Mouse (Mus musculus): Measurements from ENCODE around the gene Elovl7. TPM values are rescaled to one million over a fixed set of nuclear protein-coding genes. Genes with fewer than 3 reads are reported as not detected.
A peak's percentile ranks its signal among the peaks of the same experiment; 100 is the strongest.

Gene Elovl7
- total RNA-seq, 2 experiments from 2014 or later: 2.3 to 2.4 TPM

DNA sequence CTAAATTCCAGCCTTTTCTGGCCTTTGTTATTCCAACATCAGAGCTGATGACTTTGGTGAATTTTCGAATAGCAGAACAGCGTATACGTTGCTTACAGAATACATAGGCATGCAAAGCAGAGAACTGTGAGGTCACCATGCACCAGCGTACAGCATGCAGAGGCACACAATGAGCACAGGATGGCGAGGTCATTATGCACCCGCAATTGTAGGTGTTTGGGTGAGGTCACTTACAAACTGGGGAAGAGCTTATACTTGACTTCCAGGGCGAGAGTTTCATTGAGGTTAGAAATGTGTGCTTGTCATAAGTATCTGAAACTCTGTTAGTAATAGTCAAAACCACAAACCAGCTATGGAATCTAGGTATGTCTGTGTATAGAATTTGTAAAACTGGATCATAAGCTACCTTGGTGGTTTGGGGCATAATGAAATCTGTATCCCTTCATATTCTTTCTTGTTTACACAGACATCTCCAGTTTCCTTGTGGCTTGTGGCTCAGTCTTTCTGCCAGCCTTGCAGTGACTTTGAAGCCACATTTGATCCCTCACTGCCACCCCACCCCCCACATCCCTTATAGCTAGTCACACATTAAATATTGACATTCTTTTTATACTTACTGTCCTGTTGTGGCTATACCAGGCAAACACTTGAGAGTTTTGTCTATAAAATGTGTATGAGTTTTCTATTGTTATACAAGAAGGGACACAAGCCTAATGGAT lies 88.9 kb downstream of the Elovl7 start:
- DNase-seq: no peak

DNA sequence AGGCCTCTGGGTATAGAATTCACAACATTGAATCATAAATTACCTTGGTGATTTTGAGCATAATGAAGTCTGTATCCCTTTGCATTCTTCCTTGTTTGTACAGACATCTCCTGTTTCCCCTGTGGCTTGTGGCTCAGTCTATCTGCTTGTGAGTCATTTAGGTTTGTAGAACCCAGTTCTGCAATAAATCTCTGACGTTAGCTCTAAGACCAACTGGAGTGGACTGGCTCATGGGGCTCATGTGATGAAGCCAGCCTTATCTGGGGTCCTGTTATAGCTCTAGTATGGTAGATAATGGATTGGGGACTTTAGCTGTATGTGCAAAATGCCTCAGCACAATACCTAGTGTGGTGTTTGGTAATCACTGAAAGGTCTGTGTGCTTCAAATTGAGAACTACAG lies 89.6 kb downstream of the Elovl7 start:
- no peak for DNase-seq

DNA sequence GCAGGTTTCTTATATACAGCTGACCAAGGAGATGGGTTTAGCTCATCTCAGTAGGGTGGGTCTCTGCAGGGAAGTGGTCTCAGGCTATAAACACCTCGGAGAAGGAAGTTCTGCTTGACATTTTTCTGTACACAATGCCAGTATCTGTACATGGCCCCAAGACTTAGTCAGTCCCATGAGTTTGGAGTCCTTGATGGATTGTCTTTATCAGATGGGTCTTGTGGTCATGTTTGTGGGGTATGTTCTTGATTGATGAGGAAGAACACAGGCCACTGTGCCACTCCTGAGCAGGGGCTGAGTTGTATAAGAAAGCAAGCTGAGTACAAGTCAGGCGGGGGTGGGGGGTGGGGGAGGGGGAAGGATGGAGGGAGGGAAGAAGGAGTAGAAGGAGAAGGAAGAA lies 90.5 kb downstream of the Elovl7 start:
- no peak for DNase-seq

DNA sequence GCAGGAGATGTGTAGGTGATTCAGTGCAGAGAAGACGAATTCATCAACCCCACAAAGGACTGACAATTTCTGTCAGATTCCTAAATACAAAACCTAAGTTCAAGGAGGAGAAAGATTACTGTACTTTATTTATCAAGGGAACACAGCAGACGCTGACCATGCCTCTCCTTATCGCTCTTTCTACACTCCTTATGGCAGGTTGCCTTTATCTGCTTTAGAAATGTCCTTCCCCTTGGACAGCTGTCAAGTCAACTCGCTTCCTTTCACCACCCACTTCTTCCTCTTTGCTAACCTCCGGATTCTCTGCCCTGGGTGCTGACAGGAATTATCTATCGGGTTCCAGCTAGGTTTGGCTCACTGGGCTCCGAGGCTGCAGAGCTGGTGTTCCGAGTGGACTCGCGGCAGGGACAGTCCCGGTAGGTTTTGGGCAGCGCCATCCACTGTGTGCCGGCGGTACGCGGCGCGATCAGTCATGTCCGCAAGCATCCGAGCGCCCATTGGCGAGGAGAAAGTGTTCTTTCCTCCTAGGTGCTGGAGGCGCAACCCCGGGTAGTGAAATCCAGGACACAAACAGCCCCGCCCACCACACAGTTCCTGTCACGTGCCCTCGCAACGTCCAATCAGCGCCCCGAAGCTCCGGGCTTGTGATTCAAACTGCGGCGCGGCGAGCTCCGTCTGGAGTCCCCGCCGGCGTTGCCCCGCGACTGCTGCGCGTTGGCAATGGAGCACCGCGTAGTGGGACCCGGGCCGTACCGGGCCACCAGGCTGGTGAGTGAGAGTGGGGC lies 101.7 kb downstream of the Elovl7 start, which contains the start of gene Depdc1b:
Depdc1b (plus strand) TSS at position 631 of the 785 bp plus-strand sequence.
- DNase-seq: peak; percentile 97

DNA sequence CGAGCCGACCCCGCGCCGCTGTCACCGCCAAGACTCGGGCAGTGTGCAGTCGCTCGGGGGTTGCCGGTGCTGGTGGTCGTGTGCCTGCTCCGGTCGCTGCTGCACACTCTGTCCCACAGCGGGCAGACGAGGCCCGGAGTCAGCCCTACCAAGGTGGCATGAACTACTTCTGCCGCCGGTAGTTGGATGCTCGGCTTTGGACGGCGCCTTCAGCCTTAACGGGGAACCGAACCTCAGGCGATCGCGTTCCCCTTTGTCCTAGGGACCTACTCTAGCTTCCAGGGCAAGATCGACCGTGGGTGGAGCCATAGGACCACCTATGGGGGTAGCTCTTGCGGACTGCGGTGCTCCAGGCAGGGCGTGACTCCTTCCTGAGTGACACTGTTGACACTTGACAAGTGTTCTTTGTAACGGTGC lies 102.3 kb downstream of the Elovl7 start:
- DNase-seq: no peak

DNA sequence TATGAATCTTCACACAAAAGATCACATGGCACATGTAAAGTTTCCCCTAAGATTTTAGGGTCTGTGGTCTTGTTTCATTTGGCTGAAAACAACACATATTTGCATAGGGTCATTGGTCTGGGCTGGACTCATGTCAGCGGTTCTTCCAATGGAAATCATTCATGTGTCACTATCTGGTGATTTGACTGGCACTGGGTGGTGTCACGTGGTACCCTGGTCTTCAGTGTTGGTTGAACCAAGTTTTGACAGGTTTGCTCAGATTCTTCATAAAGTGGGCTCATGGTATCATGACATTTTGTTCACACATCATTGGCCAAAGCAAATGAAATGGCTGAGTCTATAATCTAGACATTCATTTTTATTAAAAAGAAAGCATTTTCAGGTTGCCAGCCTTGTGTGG lies 103.2 kb downstream of the Elovl7 start:
- DNase-seq: no peak

DNA sequence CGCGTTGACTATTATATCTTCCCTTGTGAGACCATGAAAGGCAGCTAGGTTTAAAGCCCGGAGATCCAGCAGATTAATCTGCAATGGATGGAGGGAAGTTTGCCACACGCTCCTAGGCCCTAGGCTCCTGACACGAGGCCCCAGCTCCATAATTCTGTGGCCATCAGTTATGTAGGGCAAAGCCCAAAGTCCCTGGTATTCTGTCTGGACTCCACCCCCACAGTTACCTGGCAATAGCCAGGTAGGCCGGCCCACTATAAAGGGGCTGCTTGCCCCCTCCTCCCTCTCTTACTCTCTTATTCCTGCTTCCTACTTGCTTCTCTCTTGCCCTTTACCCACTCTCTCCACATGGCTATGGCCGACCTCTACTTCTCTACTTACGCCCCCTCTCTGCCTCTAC lies 104.8 kb downstream of the Elovl7 start:
- no peak for DNase-seq

DNA sequence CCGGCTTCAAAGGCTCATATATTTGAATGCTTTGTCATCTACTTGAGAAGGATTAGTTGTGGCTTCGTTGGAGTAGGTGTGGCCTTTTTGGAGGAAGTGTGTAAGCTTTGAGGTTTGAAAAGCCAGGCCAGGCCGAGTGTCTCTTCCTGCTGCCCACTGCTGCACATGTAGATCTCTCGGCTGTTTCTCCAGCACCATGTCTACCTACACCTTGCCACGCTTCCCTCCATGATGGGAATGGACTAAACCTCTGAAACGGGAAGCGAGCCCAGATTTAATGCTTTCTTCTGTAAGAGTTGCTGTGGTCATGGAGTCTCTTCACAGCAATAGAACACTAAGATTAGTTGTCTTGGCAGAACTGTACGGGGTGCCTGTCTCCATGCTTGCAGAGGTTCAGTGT lies 106.0 kb downstream of the Elovl7 start:
- no peak for DNase-seq

DNA sequence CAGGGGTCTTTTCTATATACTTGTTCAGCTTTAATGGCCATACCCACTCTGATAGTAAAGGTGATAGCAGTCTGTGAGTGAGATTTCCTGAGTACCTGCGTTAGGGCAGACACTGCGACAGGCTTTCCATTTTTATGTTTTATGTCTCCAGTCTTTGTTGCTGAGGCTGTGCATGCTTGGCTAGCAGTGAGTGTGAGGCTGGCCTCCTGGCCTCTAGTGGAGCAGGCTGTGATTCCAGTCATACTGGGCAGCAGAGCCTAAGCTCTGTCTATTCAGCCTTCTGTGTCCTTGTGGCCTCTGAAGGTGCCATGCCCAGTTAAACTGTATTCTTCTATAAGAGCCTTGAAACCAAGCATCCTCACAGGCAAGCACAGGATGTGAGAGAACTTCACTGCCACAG lies 108.3 kb downstream of the Elovl7 start:
- no peak for DNase-seq

DNA sequence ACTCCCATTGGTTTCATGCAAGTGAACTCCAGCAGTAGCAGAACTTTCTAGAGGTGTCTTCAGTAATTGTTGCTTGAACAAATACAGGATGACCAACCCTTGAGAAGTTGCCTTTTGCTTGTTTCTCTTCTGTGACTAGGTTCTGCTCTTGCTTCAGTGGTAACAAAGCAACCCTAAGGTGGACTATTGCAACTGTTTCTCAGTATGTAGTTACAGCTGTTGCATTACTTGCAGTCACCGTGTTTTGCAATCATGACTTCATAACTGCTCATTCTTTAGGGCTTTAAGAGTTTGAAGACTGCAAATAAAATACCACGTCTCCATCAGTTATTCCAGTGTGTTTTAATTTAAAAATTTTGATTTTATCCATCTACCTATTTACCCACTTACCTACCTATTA lies 109.1 kb downstream of the Elovl7 start:
- DNase-seq: no peak

DNA sequence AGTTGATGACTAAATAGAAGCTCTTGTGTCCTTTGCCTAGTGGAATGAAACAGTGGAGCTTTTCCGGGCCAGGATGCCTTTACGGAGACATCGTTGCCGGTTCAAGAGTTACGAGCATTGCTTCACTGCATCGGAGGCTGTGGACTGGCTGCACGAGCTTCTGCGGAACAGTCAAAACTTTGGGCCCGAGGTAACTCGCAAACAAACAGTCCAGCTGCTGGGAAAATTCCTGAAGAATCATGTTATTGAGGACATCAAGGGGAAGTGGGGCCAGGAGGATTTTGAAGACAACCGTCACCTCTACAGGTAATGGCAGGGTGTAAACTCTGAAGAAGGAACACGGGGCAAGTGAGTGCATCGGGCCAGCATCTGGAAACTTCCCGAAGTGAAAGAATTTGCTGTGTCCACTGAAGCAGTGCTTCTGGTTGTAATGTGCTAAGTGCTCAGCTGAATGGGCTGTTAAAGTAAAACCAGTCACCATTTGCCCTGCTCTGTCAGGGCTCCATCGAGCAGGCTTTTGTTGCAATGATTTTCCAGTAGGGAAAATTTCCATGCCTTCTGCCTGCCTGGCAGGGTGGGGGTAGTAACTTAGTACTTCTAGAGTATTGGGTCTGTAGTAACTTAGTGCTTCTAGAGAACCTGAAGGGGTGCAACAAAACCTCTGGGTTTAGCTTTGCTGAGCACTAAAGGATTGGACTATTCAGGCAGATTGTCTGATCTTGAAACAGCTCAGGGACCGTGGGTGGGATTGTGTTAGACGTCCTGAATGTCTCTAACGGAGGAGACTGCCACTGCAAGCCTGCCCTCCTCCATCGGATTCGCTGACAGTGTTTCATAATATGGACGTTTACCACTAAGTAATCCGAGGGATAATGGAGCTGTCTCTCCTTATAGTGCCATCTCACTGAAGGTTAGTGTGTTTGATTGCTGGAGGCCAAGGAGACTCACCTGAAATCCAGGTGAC lies 109.9 kb downstream of the Elovl7 start:
- no peak for DNase-seq

DNA sequence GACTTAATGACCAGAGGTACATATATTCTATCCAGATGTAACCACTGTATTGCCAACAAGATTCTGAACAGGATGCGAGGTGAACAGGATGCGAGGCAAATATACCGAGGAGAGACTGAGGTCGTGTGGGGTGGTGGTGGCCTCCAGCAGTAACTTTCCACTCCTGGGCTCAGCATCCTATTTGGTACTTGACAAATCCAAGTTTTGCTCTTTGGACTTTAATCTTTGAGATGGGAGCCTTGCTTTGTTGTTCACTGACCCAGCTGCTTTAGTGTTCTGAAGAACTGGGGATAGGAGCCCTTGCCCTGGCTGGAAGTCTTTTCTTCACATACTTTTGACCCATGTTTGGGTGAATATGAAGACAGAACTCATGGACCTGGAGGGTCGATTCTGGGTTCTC lies 111.7 kb downstream of the Elovl7 start:
- DNase-seq: no peak

DNA sequence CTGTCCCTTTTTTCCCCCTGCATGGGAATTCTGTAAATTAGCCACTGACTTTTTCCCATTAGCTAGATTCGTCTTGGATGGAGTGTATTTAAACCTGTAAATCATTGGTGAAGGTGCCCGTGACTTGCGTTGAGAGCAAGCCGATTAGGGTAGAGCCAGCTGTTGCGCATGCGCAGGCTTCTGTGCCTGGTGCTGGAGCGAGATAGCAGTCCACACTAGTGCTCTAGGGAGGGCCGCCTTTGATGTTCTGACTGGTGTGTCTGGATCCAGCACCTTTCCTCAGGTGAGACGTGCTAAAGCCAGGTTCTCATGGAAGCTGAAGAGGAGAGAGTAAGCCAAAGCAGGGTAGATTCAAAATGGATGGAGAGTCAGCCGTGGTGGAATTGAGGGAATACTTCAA lies 112.1 kb downstream of the Elovl7 start:
- no peak for DNase-seq

DNA sequence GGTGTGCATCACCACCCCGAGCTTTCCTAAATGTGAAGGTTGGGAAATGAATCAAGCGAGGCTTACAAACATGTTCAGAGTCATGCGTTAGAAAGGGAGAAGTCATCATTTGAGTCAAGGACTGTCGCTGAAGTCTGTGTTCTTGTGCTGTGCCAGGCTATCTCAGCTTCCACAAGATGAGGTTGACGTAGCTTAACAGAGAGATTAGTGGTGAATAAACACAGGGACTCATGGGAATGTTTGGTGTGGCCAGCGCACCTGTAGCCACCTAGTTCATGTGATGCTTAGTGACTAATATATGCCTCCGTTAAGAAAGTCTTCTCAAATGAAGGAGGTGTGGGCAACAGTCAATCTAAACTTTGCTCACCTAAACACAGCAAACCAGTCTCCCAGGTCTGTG lies 112.8 kb downstream of the Elovl7 start:
- DNase-seq: no peak

DNA sequence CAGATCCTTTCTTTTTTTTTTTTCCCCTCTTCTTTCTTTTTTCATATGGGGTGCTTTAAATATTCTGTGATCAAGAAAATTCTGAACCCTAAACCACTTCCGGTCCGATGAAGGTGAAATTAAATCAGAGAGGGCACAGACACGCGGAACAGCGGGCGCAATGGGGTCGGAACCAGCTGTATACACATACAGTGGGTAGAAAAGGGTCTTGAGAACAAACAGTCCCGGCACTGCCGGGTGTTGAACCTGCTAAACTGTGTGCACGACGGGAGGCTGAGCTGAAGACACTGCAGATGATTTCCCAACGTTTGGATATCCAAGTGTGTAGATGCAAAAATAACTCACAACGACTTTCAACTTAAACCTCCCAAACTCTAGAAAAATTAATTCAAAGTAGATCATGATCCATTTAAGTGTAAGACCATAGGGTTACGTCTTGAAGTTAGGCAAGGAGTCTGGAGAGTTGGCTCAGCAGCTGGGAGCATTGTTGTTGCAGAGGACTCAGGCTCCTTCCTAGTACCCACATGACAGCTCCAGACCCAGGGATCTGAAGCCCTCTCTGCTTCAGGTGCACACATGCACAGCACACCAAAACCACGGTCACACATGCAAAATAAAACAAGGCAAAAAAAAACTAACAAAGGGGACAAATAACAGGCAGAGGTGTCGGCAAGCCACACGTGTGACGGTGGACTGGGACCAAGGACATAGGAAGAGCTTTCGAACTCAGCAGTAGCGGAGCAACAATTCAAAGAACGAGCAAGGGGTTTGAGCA lies 114.4 kb downstream of the Elovl7 start:
- DNase-seq: no peak

DNA sequence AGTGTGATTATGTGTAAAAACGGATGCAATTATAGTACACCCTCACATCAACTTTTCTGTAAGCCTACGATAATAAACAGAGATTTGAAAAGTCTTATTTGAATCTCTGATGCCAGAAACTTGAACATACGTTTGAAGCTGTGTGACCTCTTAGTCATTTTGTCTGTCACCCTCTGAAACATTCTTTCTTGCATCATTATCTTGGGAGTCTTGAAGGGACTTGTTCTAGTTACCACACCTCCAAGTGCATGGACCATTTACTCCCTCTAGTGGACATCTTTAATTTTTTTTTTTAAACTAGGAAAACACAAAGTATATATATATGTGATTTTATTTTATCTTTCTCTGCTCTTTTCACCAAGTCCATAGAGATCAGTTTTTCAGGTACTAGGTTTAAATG lies 115.5 kb downstream of the Elovl7 start:
- DNase-seq: no peak

Other genes starting within 250 kb of the Elovl7 start
- gene Smim15, start 170.0 kb upstream of the Elovl7 start, total RNA-seq (2021): 10 to 100 TPM; 35.3 to 39.3 TPM
- 10 to 100 TPM; 30.4 to 37.3 TPM for gene Ndufaf2, start 55.8 kb upstream of the Elovl7 start, total RNA-seq (2021)
- gene Ercc8, start 55.7 kb upstream of the Elovl7 start, total RNA-seq (2021): 10 to 100 TPM; 11.5 to 13.3 TPM
- 1 to 10 TPM; 2.7 to 4.1 TPM for gene Depdc1b, start 101.9 kb downstream of the Elovl7 start, total RNA-seq (2021)
- gene Pde4d, start 235.5 kb downstream of the Elovl7 start, total RNA-seq (2021): 100 to 1,000 TPM in 1 of 2 experiments, 10 to 100 TPM in 1; 70.3 to 101 TPM